Mouse (Mus musculus): ENCODE data around the gene Prss36.

DNA sequence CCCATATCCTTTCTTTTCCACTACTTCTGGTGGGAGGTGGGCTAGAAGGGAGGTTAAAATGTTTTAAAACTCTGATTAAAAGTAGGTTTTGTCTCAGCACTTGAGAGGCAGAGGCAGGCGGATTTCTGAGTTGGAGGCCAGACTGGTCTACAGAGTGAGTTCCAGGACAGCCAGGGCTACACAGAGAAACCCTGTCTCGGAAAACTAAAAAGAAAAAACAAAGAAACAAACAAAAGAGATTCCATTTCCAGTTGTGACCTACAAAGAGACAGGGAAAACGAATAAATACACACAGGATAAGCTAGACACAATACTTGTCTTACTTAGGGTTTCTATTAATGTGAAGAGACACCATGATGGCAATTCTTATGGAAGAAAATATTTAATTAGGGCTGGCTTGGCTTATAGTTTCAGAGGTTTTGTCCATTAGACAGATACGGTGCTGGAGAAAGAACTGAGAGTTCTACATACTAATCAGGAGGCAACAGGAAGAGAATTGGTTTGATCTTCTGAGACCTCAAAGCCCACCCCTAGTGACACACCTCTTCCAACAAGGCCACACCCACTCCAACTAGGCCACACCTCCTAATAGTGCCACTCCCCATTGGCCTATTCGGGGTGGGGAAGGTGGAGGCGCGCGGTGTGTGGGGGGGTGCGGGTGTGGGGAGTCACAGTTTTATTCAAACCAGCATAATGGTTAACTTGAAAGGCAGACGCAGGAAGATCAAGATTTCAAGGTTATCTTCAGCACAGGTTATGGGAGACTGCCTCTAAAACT, 48.2 kb downstream of the Prss36 start:
- TF ChIP-seq POLR2A (IDR thresholded peaks at IDR 0.05; ENCODE audit: insufficient read length, low read depth) (no peak), TCF12 (IDR thresholded peaks at IDR 0.05; ENCODE audit: insufficient read depth, poor library complexity, severe bottlenecking) (no peak), E2F4 (IDR thresholded peaks at IDR 0.05; ENCODE audit: insufficient read depth) (no peak), MAX (IDR thresholded peaks at IDR 0.05; ENCODE audit: low read depth) (no peak), POLR2AphosphoS2 (IDR thresholded peaks at IDR 0.05; ENCODE audit: insufficient read length, low read depth) (no peak), MYOG (IDR thresholded peaks at IDR 0.05; ENCODE audit: control insufficient read depth in 1 of 3, insufficient read depth in 1 of 3, insufficient read length in 2 of 3, low read depth in 2 of 3) (no peak), USF1 (IDR thresholded peaks at IDR 0.05; ENCODE audit: low read depth) (no peak), MYOD1 (IDR thresholded peaks at IDR 0.05; ENCODE audit: control insufficient read depth in 1 of 3, insufficient read length in 2 of 3, low read depth in 2 of 3) (no peak), TCF3 (IDR thresholded peaks at IDR 0.05; ENCODE audit: insufficient read length, low read depth) (no peak), SRF (IDR thresholded peaks at IDR 0.05; ENCODE audit: control insufficient read depth, insufficient read length, low read depth) (no peak)

All from myocyte (in vitro differentiated cells).